25 mouse cellular contexts compared by ENCODE assay signal in genomic region chr11:21057511-21058414, GRCm38 (mm10). TPM values are rescaled to one million over a fixed set of nuclear protein-coding genes. Genes with fewer than 3 reads are reported as not detected.
DNase-seq lines count a peak whose midpoint lies in the region; ATAC-seq and TF ChIP-seq lines count a peak whose summit lies in the region.
"Had no signal": no experiment of that assay in that cellular context is flagged by ENCODE, and none has a peak within 500 bp of the region (broad histone marks: within the 10 kb centered on the region; RNA-seq: fewer than 3 reads in every experiment).

No protein-coding gene starts in this region.

- H3K4me3 ChIP-seq in liver, adult 2 months (ENCODE audit: insufficient read depth, low read depth, low read length) = no peak overlapping the region; the same call in 1 of the 2 replicates
- H3K4me3 ChIP-seq in intestine, embryonic 14.5 days (ENCODE audit: low read depth, low read length) = no peak overlapping the region
- H3K4me3 ChIP-seq in stomach, embryonic 16.5 days (replicated peaks; ENCODE audit: low read length) = no peak overlapping the region; the same call in 1 of the 2 replicates
- H3K4me3 ChIP-seq: embryonic facial prominence, embryonic 13.5 days; erythroblast, embryonic 14.5 days; forebrain, embryonic 13.5 days; heart, embryonic 13.5 days; limb, embryonic 15.5 days; midbrain, embryonic 12.5 days; neural tube, embryonic 15.5 days had no signal

- ATAC-seq in intestine, embryonic 14.5 days (replicated peaks; ENCODE audit: low FRiP score, low TSS enrichment, low read depth) = peak; percentile 77
- ATAC-seq in stomach, embryonic 16.5 days (ENCODE audit: insufficient read depth, low FRiP score) = peak; percentile 87
- ATAC-seq: CD4-positive, CD25-positive, alpha-beta regulatory T cell, adult 4 months; forebrain, embryonic 13.5 days; lung, postnatal 0 days had no signal

- H3K27ac ChIP-seq in liver, adult 2 months (replicated peaks; ENCODE audit: insufficient read depth, low read depth, low read length) = peak overlapping the region; percentile 95
- peak overlapping the region; percentile 55; the same call in 1 of the 2 replicates for H3K27ac ChIP-seq in intestine, embryonic 14.5 days (ENCODE audit: low read depth)
- peak overlapping the region; percentile 43 for H3K27ac ChIP-seq in stomach, embryonic 16.5 days (ENCODE audit: low read length)
- H3K27ac ChIP-seq: embryonic facial prominence, embryonic 13.5 days; forebrain, embryonic 13.5 days; heart, embryonic 13.5 days; limb, embryonic 15.5 days; midbrain, embryonic 12.5 days; neural tube, embryonic 15.5 days had no signal

- no peaks in the 10 kb centered on the region for H3K9me3 ChIP-seq in intestine, embryonic 14.5 days (ENCODE audit: control insufficient read depth, low read length)
- H3K9me3 ChIP-seq in stomach, embryonic 16.5 days (replicated peaks; ENCODE audit: control insufficient read depth, low read length) = no peaks in the 10 kb centered on the region
- H3K9me3 ChIP-seq: embryonic facial prominence, embryonic 13.5 days; forebrain, embryonic 13.5 days; heart, embryonic 13.5 days; limb, embryonic 15.5 days; midbrain, embryonic 12.5 days; neural tube, embryonic 15.5 days had no signal

- H3K79me2 ChIP-seq in liver, adult 2 months (ENCODE audit: control insufficient read depth, insufficient read depth, low read length) = no peaks in the 10 kb centered on the region

- WGBS in liver, adult 2 months = 40% methylated on average over 17 of the region's 17 CpGs
- WGBS in intestine, embryonic 14.5 days = 51% methylated on average over 17 of the region's 17 CpGs
- 31% methylated on average over 17 of the region's 17 CpGs for WGBS in large intestine, adult 2 months
- WGBS in stomach, embryonic 16.5 days = 50% methylated on average over 17 of the region's 17 CpGs

- no peak for TF ChIP-seq POLR2A in liver, adult 2 months (IDR thresholded peaks at IDR 0.05; ENCODE audit: extremely low read depth, insufficient read depth, low read length)

- TF ChIP-seq CTCF in liver, adult 2 months (IDR thresholded peaks at IDR 0.05; ENCODE audit: low read depth, low read length) = no peak

- H3K27me3 ChIP-seq in liver, adult 2 months (ENCODE audit: control insufficient read depth, insufficient read depth, low read length) = no peaks in the 10 kb centered on the region
- H3K27me3 ChIP-seq in intestine, embryonic 14.5 days (replicated peaks; ENCODE audit: control insufficient read depth, insufficient read depth, low read length) = no peaks in the 10 kb centered on the region
- H3K27me3 ChIP-seq in stomach, embryonic 16.5 days (ENCODE audit: control insufficient read depth, insufficient read depth, low read length) = no peaks in the 10 kb centered on the region
- H3K27me3 ChIP-seq: embryonic facial prominence, embryonic 13.5 days; forebrain, embryonic 13.5 days; heart, embryonic 13.5 days; limb, embryonic 15.5 days; midbrain, embryonic 12.5 days; neural tube, embryonic 15.5 days had no signal

- peaks cover 5% of the 10 kb centered on the region for H3K4me1 ChIP-seq in liver, adult 2 months (ENCODE audit: control insufficient read depth, insufficient read depth, low read length)
- H3K4me1 ChIP-seq in intestine, embryonic 14.5 days (replicated peaks; ENCODE audit: control insufficient read depth, insufficient read depth, low read length) = no peaks in the 10 kb centered on the region; the same call in 1 of the 2 replicates
- H3K4me1 ChIP-seq in stomach, embryonic 16.5 days (ENCODE audit: control insufficient read depth, insufficient read depth, low read length) = 0 out of 2 replicates have a peak, but pooled peaks cover 3% of the 10 kb centered on the region
- H3K4me1 ChIP-seq: forebrain, embryonic 13.5 days; midbrain, embryonic 12.5 days; neural tube, embryonic 15.5 days had no signal

- peak; percentile 83 for DNase-seq in liver, adult 2 months (ENCODE audit: extremely low read depth, low read depth, low spot score)
- no peak for DNase-seq in liver
- DNase-seq in intestine, embryonic 14.5 days (ENCODE audit: low spot score) = peak; percentile 68
- peak; percentile 75 for DNase-seq in large intestine, adult 2 months (ENCODE audit: low read depth, low spot score)
- DNase-seq in spleen, adult 18-20 months = no peak
- no peak for DNase-seq in gastrocnemius, postnatal 4 days (ENCODE audit: low spot score in 2 of 2)
- DNase-seq: adrenal gland, postnatal 14 days; cerebellum, adult 8-10 months; cerebellum, postnatal 36 days; embryo, embryonic 11 days; gastrocnemius, postnatal 36 days; heart, postnatal 14 days; kidney, adult 8-10 months; kidney, postnatal 10 days; thymus, postnatal 25 days had no signal

- no peak overlapping the region for H3K4me2 ChIP-seq in intestine, embryonic 14.5 days (ENCODE audit: low read length)
- H3K4me2 ChIP-seq in stomach, embryonic 16.5 days (ENCODE audit: low read depth, low read length) = peak overlapping the region; percentile 30
- H3K4me2 ChIP-seq: embryonic facial prominence, embryonic 13.5 days; forebrain, embryonic 13.5 days; heart, embryonic 13.5 days; limb, embryonic 15.5 days; midbrain, embryonic 12.5 days; neural tube, embryonic 15.5 days had no signal

- H3K9ac ChIP-seq in liver, adult 2 months (ENCODE audit: low read depth, low read length) = peak overlapping the region; percentile 62
- no peak overlapping the region for H3K9ac ChIP-seq in intestine, embryonic 14.5 days (ENCODE audit: low read length)
- no peak overlapping the region for H3K9ac ChIP-seq in stomach, embryonic 16.5 days (ENCODE audit: low read length)
- H3K9ac ChIP-seq: embryonic facial prominence, embryonic 13.5 days; forebrain, embryonic 13.5 days; heart, embryonic 13.5 days; limb, embryonic 15.5 days; midbrain, embryonic 12.5 days; neural tube, embryonic 15.5 days had no signal

- H3K36me3 ChIP-seq in liver, adult 2 months (ENCODE audit: control insufficient read depth, insufficient read depth, low read length) = no peaks in the 10 kb centered on the region
- no peaks in the 10 kb centered on the region for H3K36me3 ChIP-seq in intestine, embryonic 14.5 days (ENCODE audit: control insufficient read depth, insufficient read depth, low read length)
- H3K36me3 ChIP-seq in stomach, embryonic 16.5 days (ENCODE audit: control insufficient read depth, insufficient read depth, low read length) = no peaks in the 10 kb centered on the region
- H3K36me3 ChIP-seq: embryonic facial prominence, embryonic 13.5 days; heart, embryonic 13.5 days; limb, embryonic 15.5 days; midbrain, embryonic 12.5 days; neural tube, embryonic 15.5 days had no signal

RNA-seq across cellular contexts. Expression of gene Peli1, which starts 33.3 kb away (rescaled TPM):
- total RNA-seq in liver, adult 2 months (2014; rRNA removed) = 15.4 and 19.9 TPM in 2 replicates
- polyA plus RNA-seq in liver, adult 2 months (2012; rRNA removed) = 5.6 and 7.5 TPM in 2 replicates
- polyA plus RNA-seq in intestine, embryonic 14.5 days (2014; fragmentation: Nextera tagmentation; extraction: Ambion mirVana) = 39.5 and 41.2 TPM in 2 replicates
- polyA plus RNA-seq in large intestine, adult 2 months (2012; rRNA removed) = 15.1 and 37.7 TPM in 2 replicates
- polyA plus RNA-seq in stomach, embryonic 16.5 days (2015; fragmentation: Nextera tagmentation; extraction: Ambion mirVana) = 21.1 and 24.3 TPM in 2 replicates
- total RNA-seq in gastrocnemius, postnatal 4 days (2021) = 10 to 100 TPM; 18.4 to 24.6 TPM

Comparison
In these comparisons a context has a peak if more than half of its experiments do, and no peak if none do; other contexts are left out.
1. DNase-seq: peak in liver, adult 2 months (single experiment), intestine, embryonic 14.5 days (single experiment) and large intestine, adult 2 months (single experiment); none in liver (single experiment), spleen, adult 18-20 months (0 of 2) and gastrocnemius, postnatal 4 days (0 of 2).
2. H3K27ac ChIP-seq: peak in every context shown above with its lines; median percentile 95 in liver, adult 2 months; 55 in intestine, embryonic 14.5 days; 43 in stomach, embryonic 16.5 days.